Comparison of ENCODE assay signal across 8 mouse cellular contexts in the genomic region with DNA sequence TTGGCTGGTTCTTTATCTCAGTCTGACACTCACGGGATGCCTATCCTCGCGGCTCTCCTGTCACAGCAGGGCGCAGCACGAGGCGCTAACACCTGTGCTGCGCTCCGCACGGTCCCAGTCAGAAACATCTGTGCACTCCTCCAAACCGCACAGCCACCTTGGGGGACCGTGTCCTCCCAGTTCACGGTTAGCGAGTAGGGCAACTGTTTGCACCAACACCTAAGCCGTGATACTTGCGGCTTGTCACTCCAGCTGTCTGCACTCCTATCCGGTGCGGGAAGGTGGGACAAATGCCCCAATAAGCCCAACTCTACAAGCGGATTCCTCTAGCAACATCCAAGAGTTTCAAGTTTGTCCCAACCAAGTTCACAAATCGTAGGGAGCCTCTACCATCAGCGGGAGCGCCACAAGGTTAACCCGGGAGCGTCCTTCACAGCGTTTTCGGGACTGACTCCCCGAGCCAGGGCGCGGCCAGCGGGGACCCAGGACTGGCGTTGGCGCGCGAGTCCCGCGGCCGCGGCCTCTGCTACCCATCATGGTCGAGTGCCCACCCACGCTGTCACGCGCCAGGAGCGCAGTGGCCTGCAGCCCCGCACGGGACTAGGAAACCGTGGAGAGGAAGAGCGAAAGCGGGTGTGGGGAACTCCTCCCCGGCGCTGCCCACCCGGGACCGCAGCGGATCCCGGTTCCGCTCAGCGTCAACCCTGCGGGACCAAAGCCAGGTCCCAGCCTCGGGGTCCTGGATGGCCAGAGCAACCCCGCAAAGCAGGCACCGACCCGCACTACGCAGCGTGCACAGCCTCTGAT. TPM values are rescaled to one million over a fixed set of nuclear protein-coding genes. Genes with fewer than 3 reads are reported as not detected.
DNase-seq lines count a peak whose midpoint lies in the region; ATAC-seq lines count a peak whose summit lies in the region.

No protein-coding gene starts in this region.

- DNase-seq in kidney, adult 18-20 months: no peak
- DNase-seq in hindbrain, embryonic 10.5 days (ENCODE audit: low spot score): peak; percentile 65
- DNase-seq in neural tube, embryonic 10.5 days (ENCODE audit: extremely low spot score, low spot score): peak; percentile 68
- DNase-seq in testis, postnatal 14 days (ENCODE audit: low spot score): peak; percentile 11

- peaks cover 16% of the 10 kb centered on the region; the same call in 1 of the 2 replicates for H3K4me1 ChIP-seq in kidney, embryonic 14.5 days (ENCODE audit: control insufficient read depth, insufficient read depth, low read length)
- H3K4me1 ChIP-seq in embryonic facial prominence, embryonic 13.5 days: peaks cover 32% of the 10 kb centered on the region
- H3K4me1 ChIP-seq in hindbrain, embryonic 10.5 days (replicated peaks): peaks cover 25% of the 10 kb centered on the region
- peaks cover 28% of the 10 kb centered on the region for H3K4me1 ChIP-seq in liver, embryonic 12.5 days

- H3K4me2 ChIP-seq in kidney, embryonic 14.5 days (replicated peaks; ENCODE audit: low read depth, low read length): peak overlapping the region; percentile 97
- peak overlapping the region; percentile 79 for H3K4me2 ChIP-seq in embryonic facial prominence, embryonic 13.5 days
- peak overlapping the region; percentile 98 for H3K4me2 ChIP-seq in liver, embryonic 12.5 days

- H3K9ac ChIP-seq in kidney, embryonic 14.5 days (ENCODE audit: low read depth, low read length): peak overlapping the region; percentile 71
- peak overlapping the region; percentile 95 for H3K9ac ChIP-seq in embryonic facial prominence, embryonic 13.5 days
- peak overlapping the region; percentile 84 for H3K9ac ChIP-seq in liver, embryonic 12.5 days

- H3K36me3 ChIP-seq in kidney, embryonic 14.5 days (ENCODE audit: control insufficient read depth, insufficient read depth, low read length): no peaks in the 10 kb centered on the region
- no peaks in the 10 kb centered on the region for H3K36me3 ChIP-seq in embryonic facial prominence, embryonic 13.5 days
- no peaks in the 10 kb centered on the region for H3K36me3 ChIP-seq in hindbrain, embryonic 10.5 days
- H3K36me3 ChIP-seq in liver, embryonic 12.5 days: no peaks in the 10 kb centered on the region

- ATAC-seq in kidney, embryonic 14.5 days (ENCODE audit: low FRiP score, low TSS enrichment): peak; percentile 39
- ATAC-seq in activated CD4-positive, CD25-positive, alpha-beta regulatory T cell, adult 4 months: peak; percentile 29
- ATAC-seq in embryonic facial prominence, embryonic 13.5 days (ENCODE audit: insufficient number of reproducible peaks, insufficient read depth, low FRiP score, low TSS enrichment, low read depth): peak; percentile 1; the same call in 1 of the 2 replicates
- peak; percentile 73 for ATAC-seq in liver, embryonic 12.5 days

- peak overlapping the region; percentile 92 for H3K27ac ChIP-seq in kidney, embryonic 14.5 days (ENCODE audit: low read depth, low read length)
- H3K27ac ChIP-seq in embryonic facial prominence, embryonic 13.5 days: peak overlapping the region; percentile 96
- H3K27ac ChIP-seq in hindbrain, embryonic 10.5 days: peak overlapping the region; percentile 89
- H3K27ac ChIP-seq in liver, embryonic 12.5 days: peak overlapping the region; percentile 78

- H3K4me3 ChIP-seq in kidney, embryonic 14.5 days (ENCODE audit: low read length): peak overlapping the region; percentile 64
- peak overlapping the region; percentile 91 for H3K4me3 ChIP-seq in embryonic facial prominence, embryonic 13.5 days
- peak overlapping the region; percentile 79 for H3K4me3 ChIP-seq in hindbrain, embryonic 10.5 days
- peak overlapping the region; percentile 82 for H3K4me3 ChIP-seq in liver, embryonic 12.5 days

- 1% methylated on average over 62 of the region's 62 CpGs for WGBS in kidney, embryonic 14.5 days
- under 1% methylated on average over 62 of the region's 62 CpGs for WGBS in embryonic facial prominence, embryonic 13.5 days
- under 1% methylated on average over 62 of the region's 62 CpGs for WGBS in hindbrain, embryonic 10.5 days
- 1% methylated on average over 62 of the region's 62 CpGs for WGBS in liver, embryonic 12.5 days (ENCODE audit: insufficient replicate concordance)

- no peaks in the 10 kb centered on the region for H3K27me3 ChIP-seq in kidney, embryonic 14.5 days (ENCODE audit: control insufficient read depth, insufficient read depth, low read length)
- H3K27me3 ChIP-seq in embryonic facial prominence, embryonic 13.5 days: no peaks in the 10 kb centered on the region
- H3K27me3 ChIP-seq in hindbrain, embryonic 10.5 days (ENCODE audit: insufficient read depth, poor library complexity, severe bottlenecking): peaks cover 46% of the 10 kb centered on the region
- H3K27me3 ChIP-seq in liver, embryonic 12.5 days (replicated peaks): peaks cover 25% of the 10 kb centered on the region

- no peaks in the 10 kb centered on the region for H3K9me3 ChIP-seq in kidney, embryonic 14.5 days (ENCODE audit: control insufficient read depth, low read length)
- no peaks in the 10 kb centered on the region for H3K9me3 ChIP-seq in embryonic facial prominence, embryonic 13.5 days
- no peaks in the 10 kb centered on the region for H3K9me3 ChIP-seq in hindbrain, embryonic 10.5 days
- no peaks in the 10 kb centered on the region for H3K9me3 ChIP-seq in liver, embryonic 12.5 days (replicated peaks)

RNA-seq across cellular contexts. Expression of a gene that starts 0.8 kb away (rescaled TPM):
- 7.5 and 18.0 TPM in 2 replicates for polyA plus RNA-seq in kidney, embryonic 14.5 days (2014; fragmentation: Nextera tagmentation; extraction: Ambion mirVana)
- 1 to 10 TPM; 4.0 to 8.2 TPM for polyA plus RNA-seq in activated CD4-positive, CD25-positive, alpha-beta regulatory T cell, adult 4 months (2017; shearing (Covaris generic))
- polyA plus RNA-seq in embryonic facial prominence, embryonic 13.5 days (2015; fragmentation: Nextera tagmentation; extraction: Ambion mirVana): 35.8 and 35.9 TPM in 2 replicates
- 8.3 and 11.1 TPM in 2 replicates for polyA plus RNA-seq in hindbrain, embryonic 10.5 days (2016; fragmentation: Nextera tagmentation; extraction: Ambion mirVana)
- polyA plus RNA-seq in liver, embryonic 12.5 days (2016; fragmentation: Nextera tagmentation; extraction: Ambion mirVana): 18.4 and 19.2 TPM in 2 replicates

RNA-seq across cellular contexts. Expression of a gene that starts 42.3 kb away (rescaled TPM):
- 1.4 and 1.9 TPM in 2 replicates for polyA plus RNA-seq in kidney, embryonic 14.5 days (2014; fragmentation: Nextera tagmentation; extraction: Ambion mirVana)
- under 1 TPM; 0.16 to 0.29 TPM for polyA plus RNA-seq in activated CD4-positive, CD25-positive, alpha-beta regulatory T cell, adult 4 months (2017; shearing (Covaris generic))
- 6.6 and 6.9 TPM in 2 replicates for polyA plus RNA-seq in embryonic facial prominence, embryonic 13.5 days (2015; fragmentation: Nextera tagmentation; extraction: Ambion mirVana)
- 1.0 and 1.4 TPM in 2 replicates for polyA plus RNA-seq in hindbrain, embryonic 10.5 days (2016; fragmentation: Nextera tagmentation; extraction: Ambion mirVana)
- 0.20 and 0.24 TPM in 2 replicates for polyA plus RNA-seq in liver, embryonic 12.5 days (2016; fragmentation: Nextera tagmentation; extraction: Ambion mirVana)

Comparison
In these comparisons a context has a peak if more than half of its experiments do, and no peak if none do; other contexts are left out.
1. ATAC-seq: peak in every context shown above with its lines; median percentile 73 in liver, embryonic 12.5 days; 39 in kidney, embryonic 14.5 days; 29 in activated CD4-positive, CD25-positive, alpha-beta regulatory T cell, adult 4 months; 1 in embryonic facial prominence, embryonic 13.5 days.